Mouse (Mus musculus): ENCODE results near the gene Srgap2. TPM values are rescaled to one million over a fixed set of nuclear protein-coding genes. Genes with fewer than 3 reads are reported as not detected.
"Not testable (repeated sequence)": the region's sequence is repeated elsewhere in the genome, so short reads cannot be mapped to it uniquely, and the experiment has no call there.

The Srgap2 gene
- polyA plus RNA-seq, 1 experiment from 2014 or later = 24.8 TPM

- Histone ChIP-seq H3K4me1 (replicated peaks; ENCODE audit: control insufficient read depth, insufficient read depth, low read length) (no peaks in the 10 kb centered on the region), H3K36me3 (ENCODE audit: control insufficient read depth, insufficient read depth, low read length) (no peaks in the 10 kb centered on the region), H3K4me3 (ENCODE audit: low read depth, low read length) (no peak overlapping the region), H3K4me2 (ENCODE audit: low read depth, low read length, severe bottlenecking) (no peak overlapping the region), H3K27me3 (ENCODE audit: control insufficient read depth, insufficient read depth, low read length) (no peaks in the 10 kb centered on the region), H3K9me3 (ENCODE audit: control insufficient read depth, low read length) (no peaks in the 10 kb centered on the region), H3K27ac (ENCODE audit: low read depth, low read length) (no peak overlapping the region), H3K9ac (ENCODE audit: low read length) (no peak overlapping the region)
- DNase-seq (ENCODE audit: low spot score) (no peak), ATAC-seq (replicated peaks; ENCODE audit: low FRiP score) (no peak)
- WGBS = 52% methylated on average over 22 of the region's 22 CpGs
Measured at GRCm38 (mm10) chr1:131274725-131275539, 252.2 kb downstream of the Srgap2 start.

DNA sequence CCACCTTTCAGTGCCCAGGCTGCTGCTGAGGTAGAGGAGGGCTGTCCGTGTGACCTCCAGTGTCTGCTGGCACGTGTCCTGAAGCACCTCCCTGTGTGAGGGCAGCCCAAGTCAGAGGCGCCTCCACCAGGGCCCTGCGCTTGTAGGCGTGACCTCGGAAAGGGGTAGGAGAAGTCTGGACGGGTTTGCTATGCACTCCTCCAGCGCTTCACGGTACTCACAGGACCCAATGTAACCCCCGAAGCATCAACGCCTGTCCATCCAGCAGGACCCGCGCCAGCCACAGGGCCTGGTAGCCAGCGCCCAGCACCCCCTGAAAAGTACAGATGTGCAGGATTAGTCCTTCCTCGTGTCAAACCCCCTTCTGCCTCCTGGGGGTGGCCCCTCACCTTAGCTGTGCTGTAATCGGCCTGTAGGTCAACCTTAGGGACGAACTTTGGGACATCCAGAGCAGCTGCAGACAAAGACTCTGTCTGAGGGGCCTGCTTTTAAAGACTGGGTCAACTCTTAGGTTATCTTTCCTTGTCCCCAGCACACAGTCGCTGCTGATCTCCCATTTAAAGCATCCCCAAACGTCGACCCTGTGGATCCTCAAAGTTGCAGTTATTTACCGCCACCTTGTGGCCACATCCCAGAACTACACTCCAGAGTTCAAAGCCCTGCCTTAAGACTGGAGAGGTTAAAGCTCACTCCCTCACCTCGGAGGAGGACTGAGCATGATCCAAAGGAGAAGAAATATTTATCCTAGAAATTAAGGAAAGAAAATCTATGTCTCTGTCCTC is 257.2 kb downstream of the Srgap2 start:
- Histone ChIP-seq H3K36me3 (ENCODE audit: control insufficient read depth, insufficient read depth, low read length) (no peaks in the 10 kb centered on the region), H3K4me1 (replicated peaks; ENCODE audit: control insufficient read depth, insufficient read depth, low read length) (no peaks in the 10 kb centered on the region), H3K27ac (ENCODE audit: low read depth, low read length) (no peak overlapping the region), H3K4me3 (ENCODE audit: low read depth, low read length) (no peak overlapping the region), H3K9me3 (ENCODE audit: control insufficient read depth, low read length) (no peaks in the 10 kb centered on the region), H3K4me2 (ENCODE audit: low read depth, low read length, severe bottlenecking) (peak overlapping the region; percentile 21; the same call in 1 of the 2 replicates), H3K9ac (ENCODE audit: low read length) (no peak overlapping the region; the same call in 1 of the 2 replicates), H3K27me3 (ENCODE audit: control insufficient read depth, insufficient read depth, low read length) (no peaks in the 10 kb centered on the region)
- WGBS = 30% methylated on average over 22 of the region's 22 CpGs
- peak; percentile 89 for DNase-seq (ENCODE audit: low spot score)
- ATAC-seq (replicated peaks; ENCODE audit: low FRiP score) = peak; percentile 62

DNA sequence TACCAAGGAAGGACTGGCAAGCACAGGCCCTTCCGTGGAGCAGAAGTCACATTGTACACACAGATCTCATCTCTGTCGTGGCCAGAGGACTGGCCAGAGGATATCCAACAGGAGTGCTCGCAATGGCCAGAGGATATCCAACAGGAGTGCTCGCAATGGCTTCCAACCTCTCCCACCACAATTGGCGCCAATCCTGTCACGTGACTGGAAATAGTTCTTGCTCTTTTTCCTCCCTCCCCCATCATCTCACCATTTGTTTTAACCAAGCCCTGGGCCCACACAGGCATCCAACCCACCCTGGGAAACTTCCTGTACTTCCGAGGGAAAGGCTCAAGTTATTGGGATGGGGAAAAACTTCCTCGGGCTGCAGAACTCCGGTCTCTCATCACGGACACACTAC is 258.4 kb downstream of the Srgap2 start:
- 88% methylated on average over 10 of the region's 10 CpGs for WGBS
- no peak for DNase-seq (ENCODE audit: low spot score)
- H3K36me3 ChIP-seq (ENCODE audit: control insufficient read depth, insufficient read depth, low read length) = no peaks in the 10 kb centered on the region
- ATAC-seq (replicated peaks; ENCODE audit: low FRiP score) = no peak
- no peaks in the 10 kb centered on the region for H3K27me3 ChIP-seq (ENCODE audit: control insufficient read depth, insufficient read depth, low read length)
- H3K27ac ChIP-seq (ENCODE audit: low read depth, low read length) = no peak overlapping the region
- H3K4me2 ChIP-seq (ENCODE audit: low read depth, low read length, severe bottlenecking) = no peak overlapping the region
- H3K9me3 ChIP-seq (ENCODE audit: control insufficient read depth, low read length) = no peaks in the 10 kb centered on the region
- H3K4me3 ChIP-seq (ENCODE audit: low read depth, low read length) = no peak overlapping the region
- H3K4me1 ChIP-seq (replicated peaks; ENCODE audit: control insufficient read depth, insufficient read depth, low read length) = no peaks in the 10 kb centered on the region
- H3K9ac ChIP-seq (ENCODE audit: low read length) = no peak overlapping the region

GRCm38 (mm10) chr1:131263905-131264304 is 263.2 kb downstream of the Srgap2 start:
- H3K4me1 ChIP-seq (replicated peaks; ENCODE audit: control insufficient read depth, insufficient read depth, low read length) = no peaks in the 10 kb centered on the region
- no peak overlapping the region for H3K9ac ChIP-seq (ENCODE audit: low read length)
- H3K4me2 ChIP-seq (ENCODE audit: low read depth, low read length, severe bottlenecking) = no peak overlapping the region
- H3K27ac ChIP-seq (ENCODE audit: low read depth, low read length) = no peak overlapping the region
- H3K9me3 ChIP-seq (ENCODE audit: control insufficient read depth, low read length) = no peaks in the 10 kb centered on the region
- no peaks in the 10 kb centered on the region for H3K27me3 ChIP-seq (ENCODE audit: control insufficient read depth, insufficient read depth, low read length)
- 72% methylated on average over 12 of the region's 12 CpGs for WGBS
- no peak overlapping the region for H3K4me3 ChIP-seq (ENCODE audit: low read depth, low read length)
- DNase-seq (ENCODE audit: low spot score) (no peak), ATAC-seq (replicated peaks; ENCODE audit: low FRiP score) (no peak)
- no peaks in the 10 kb centered on the region for H3K36me3 ChIP-seq (ENCODE audit: control insufficient read depth, insufficient read depth, low read length)

DNA sequence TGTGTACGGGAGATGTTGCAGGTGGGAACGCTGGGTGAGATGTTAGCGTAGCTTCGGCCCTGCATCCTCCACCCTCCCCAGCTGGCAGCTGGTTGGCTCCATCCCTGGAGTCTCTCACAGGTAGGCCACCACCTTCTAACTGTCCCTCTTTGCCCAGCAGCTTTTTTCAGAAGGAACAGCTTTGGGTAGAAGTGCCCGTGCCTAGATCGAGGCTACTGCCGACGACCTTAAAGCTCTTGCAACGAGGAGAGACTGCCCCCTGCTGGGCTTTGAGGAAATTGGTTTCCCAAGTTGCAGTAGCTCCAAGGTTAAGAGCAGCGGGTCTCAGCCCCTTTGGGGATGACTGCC is 266.9 kb downstream of the Srgap2 start:
- no peak overlapping the region for H3K9ac ChIP-seq (ENCODE audit: low read length)
- no peaks in the 10 kb centered on the region for H3K27me3 ChIP-seq (ENCODE audit: control insufficient read depth, insufficient read depth, low read length)
- no peaks in the 10 kb centered on the region for H3K9me3 ChIP-seq (ENCODE audit: control insufficient read depth, low read length)
- H3K4me2 ChIP-seq (ENCODE audit: low read depth, low read length, severe bottlenecking) = no peak overlapping the region
- ATAC-seq (replicated peaks; ENCODE audit: low FRiP score) (no peak), DNase-seq (ENCODE audit: low spot score) (peak; percentile 85)
- no peaks in the 10 kb centered on the region for H3K36me3 ChIP-seq (ENCODE audit: control insufficient read depth, insufficient read depth, low read length)
- H3K4me3 ChIP-seq (ENCODE audit: low read depth, low read length) = no peak overlapping the region
- no peaks in the 10 kb centered on the region for H3K4me1 ChIP-seq (replicated peaks; ENCODE audit: control insufficient read depth, insufficient read depth, low read length)
- no peak overlapping the region for H3K27ac ChIP-seq (ENCODE audit: low read depth, low read length)
- 33% methylated on average over 10 of the region's 10 CpGs for WGBS

DNA sequence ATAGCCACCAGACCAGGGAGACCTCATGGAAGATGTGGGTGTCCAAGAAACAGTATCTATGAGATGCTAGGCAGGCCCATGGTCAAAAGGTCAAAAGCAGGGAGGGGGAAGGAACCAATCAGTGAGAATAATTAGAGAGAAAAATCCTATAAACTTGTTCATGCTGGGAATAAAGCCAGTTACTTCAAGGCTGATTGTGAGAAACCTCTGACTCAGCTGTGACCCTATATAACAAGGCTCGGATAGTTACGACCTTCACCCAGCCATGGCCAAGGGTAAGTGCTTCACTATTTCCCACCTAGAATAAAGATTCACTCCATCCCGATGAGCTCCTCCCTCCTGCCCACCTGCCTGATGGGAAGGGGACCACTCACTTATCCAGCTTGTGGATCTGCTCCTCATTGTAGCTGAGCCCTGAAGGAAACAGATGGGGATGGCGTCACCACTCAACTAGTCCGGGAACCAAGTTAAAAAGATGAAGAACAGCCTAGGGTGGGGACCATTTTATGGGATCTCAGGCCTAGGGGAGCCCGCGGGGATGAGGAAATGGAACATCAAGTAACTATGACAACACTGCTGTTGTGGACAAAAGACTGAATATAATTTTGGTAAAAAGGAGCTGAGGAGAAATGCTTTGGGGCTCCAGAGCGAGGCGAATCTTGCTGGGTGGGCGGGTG is 267.4 kb downstream of the Srgap2 start:
- 69% methylated on average over 10 of the region's 10 CpGs for WGBS
- ATAC-seq (replicated peaks; ENCODE audit: low FRiP score) (no peak), DNase-seq (ENCODE audit: low spot score) (no peak)
- Histone ChIP-seq H3K4me1 (replicated peaks; ENCODE audit: control insufficient read depth, insufficient read depth, low read length) (no peaks in the 10 kb centered on the region), H3K4me3 (ENCODE audit: low read depth, low read length) (no peak overlapping the region), H3K9me3 (ENCODE audit: control insufficient read depth, low read length) (no peaks in the 10 kb centered on the region), H3K9ac (ENCODE audit: low read length) (no peak overlapping the region), H3K36me3 (ENCODE audit: control insufficient read depth, insufficient read depth, low read length) (no peaks in the 10 kb centered on the region), H3K27ac (ENCODE audit: low read depth, low read length) (no peak overlapping the region), H3K27me3 (ENCODE audit: control insufficient read depth, insufficient read depth, low read length) (no peaks in the 10 kb centered on the region), H3K4me2 (ENCODE audit: low read depth, low read length, severe bottlenecking) (no peak overlapping the region)

DNA sequence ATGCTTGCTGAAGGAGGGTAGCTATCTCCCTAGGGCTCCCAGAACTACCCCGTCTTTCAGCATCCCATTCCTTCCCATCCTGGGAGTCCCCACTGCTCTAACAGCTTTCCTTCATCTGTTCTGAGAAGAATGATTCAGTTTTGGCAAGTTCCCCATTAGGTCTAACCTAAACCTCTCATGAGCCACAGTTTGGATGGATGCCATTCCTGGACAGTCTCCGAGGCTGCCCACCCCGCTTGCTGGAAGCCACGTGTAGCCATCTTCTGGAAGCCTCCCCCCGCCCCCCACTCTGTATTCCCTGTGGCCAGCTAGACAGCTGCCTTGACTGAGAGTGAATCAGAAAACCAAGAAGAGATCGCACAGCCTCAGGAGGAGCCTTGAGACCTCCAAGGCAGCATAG is 269.9 kb downstream of the Srgap2 start:
- Histone ChIP-seq H3K27me3 (ENCODE audit: control insufficient read depth, insufficient read depth, low read length) (no peaks in the 10 kb centered on the region), H3K4me1 (replicated peaks; ENCODE audit: control insufficient read depth, insufficient read depth, low read length) (no peaks in the 10 kb centered on the region), H3K27ac (ENCODE audit: low read depth, low read length) (no peak overlapping the region), H3K36me3 (ENCODE audit: control insufficient read depth, insufficient read depth, low read length) (no peaks in the 10 kb centered on the region), H3K9me3 (ENCODE audit: control insufficient read depth, low read length) (no peaks in the 10 kb centered on the region), H3K4me2 (ENCODE audit: low read depth, low read length, severe bottlenecking) (no peak overlapping the region), H3K9ac (ENCODE audit: low read length) (no peak overlapping the region), H3K4me3 (ENCODE audit: low read depth, low read length) (no peak overlapping the region)
- 76% methylated on average over 6 of the region's 6 CpGs for WGBS
- DNase-seq (ENCODE audit: low spot score) = no peak
- ATAC-seq (replicated peaks; ENCODE audit: low FRiP score) = no peak

- DNase-seq (ENCODE audit: low spot score); H3K27ac ChIP-seq (ENCODE audit: low read depth, low read length); H3K9ac ChIP-seq (ENCODE audit: low read length); H3K36me3 ChIP-seq (ENCODE audit: control insufficient read depth, insufficient read depth, low read length); H3K27me3 ChIP-seq (ENCODE audit: control insufficient read depth, insufficient read depth, low read length); ATAC-seq (replicated peaks; ENCODE audit: low FRiP score); H3K4me3 ChIP-seq (ENCODE audit: low read depth, low read length); H3K4me2 ChIP-seq (ENCODE audit: low read depth, low read length, severe bottlenecking); H3K4me1 ChIP-seq (replicated peaks; ENCODE audit: control insufficient read depth, insufficient read depth, low read length); H3K9me3 ChIP-seq (ENCODE audit: control insufficient read depth, low read length): not testable (repeated sequence)
- WGBS = 80% methylated on average over 7 of the region's 7 CpGs
Measured at GRCm38 (mm10) chr1:131252516-131253250, 274.5 kb downstream of the Srgap2 start.
